Mouse (Mus musculus) lung, adult 2 months (tissue): ENCODE results near the gene Dpp9.

Experiments
- CTCF ChIP-seq: fragments of 200-500 bp; IDR thresholded peaks from 2 replicates; pipeline ENCODE4 v1.5.1; 2011; ENCODE audit warnings: mild to moderate bottlenecking, low read length, control low read depth; ENCODE audit not compliant: insufficient read depth
- POLR2A ChIP-seq: fragments of 200-500 bp; IDR thresholded peaks from 2 replicates; pipeline ENCODE4 v1.6.1; 2011; ENCODE audit warnings: low read depth, mild to moderate bottlenecking, control low read depth, low read length, borderline replicate concordance; ENCODE audit errors: extremely low read depth

DNA sequence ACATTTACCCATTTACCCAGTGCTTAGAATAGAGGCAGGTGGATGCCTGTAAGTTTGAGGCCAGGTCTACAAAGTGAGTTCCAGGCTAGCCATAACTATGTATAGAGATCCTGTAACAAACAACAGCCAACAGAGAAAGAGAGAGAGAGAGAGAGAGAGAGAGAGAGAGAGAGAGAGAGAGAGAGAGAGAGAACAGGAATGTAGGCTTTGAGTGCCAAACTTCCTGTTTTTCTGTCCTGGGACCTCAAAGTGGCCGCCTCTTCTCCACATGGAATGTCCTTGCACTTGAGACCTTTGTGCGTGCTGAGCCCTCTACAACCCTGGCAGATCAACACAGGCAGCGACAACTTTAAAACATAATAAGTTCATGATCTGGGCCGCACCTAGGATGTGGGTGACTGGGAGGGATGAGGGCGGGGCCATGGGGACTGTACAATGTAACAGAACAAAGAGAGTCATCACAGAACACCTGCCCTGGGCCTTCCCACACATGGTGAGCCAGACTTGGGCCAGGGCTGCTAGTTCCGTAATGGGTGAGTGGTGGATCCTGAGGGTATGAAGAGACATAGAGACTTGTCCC is 55.1 kb downstream of the Dpp9 start:
- TF ChIP-seq CTCF (no peak), POLR2A (no peak)
